Mouse (Mus musculus): ENCODE results near the gene Tbx19. TPM values are rescaled to one million over a fixed set of nuclear protein-coding genes. Genes with fewer than 3 reads are reported as not detected.

The Tbx19 gene
- total RNA-seq, 4 experiments from 2014 or later, result not detected

- DNase-seq (ENCODE audit: low spot score in 2 of 2), result no peak
These were observed 24.5 kb upstream of the Tbx19 start for GRCm38 (mm10) chr1:165185116-165185515.

- no peak for DNase-seq (ENCODE audit: low spot score in 2 of 2)
These were observed 23.6 kb upstream of the Tbx19 start for GRCm38 (mm10) chr1:165184178-165184577.

DNA sequence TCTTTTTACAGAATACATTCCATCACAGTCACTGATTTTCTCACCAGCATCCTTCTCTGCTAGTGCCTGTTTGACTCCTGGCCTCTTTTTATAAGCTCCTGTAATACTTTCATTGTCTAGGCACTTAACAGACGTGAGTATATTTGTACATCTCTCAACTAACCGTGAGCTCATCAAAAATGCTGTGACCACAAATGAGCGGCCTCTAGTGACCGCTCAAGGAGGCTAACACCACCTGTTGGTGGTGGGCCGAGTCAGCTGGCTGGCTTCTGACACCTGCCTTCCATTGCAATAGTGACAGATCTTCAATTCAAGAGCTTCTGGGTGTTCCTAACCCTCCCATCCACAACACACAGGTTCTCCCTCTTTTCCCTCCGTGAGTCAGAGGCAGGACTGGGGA is 22.8 kb upstream of the Tbx19 start:
- no peak for DNase-seq (ENCODE audit: low spot score in 2 of 2)

DNA sequence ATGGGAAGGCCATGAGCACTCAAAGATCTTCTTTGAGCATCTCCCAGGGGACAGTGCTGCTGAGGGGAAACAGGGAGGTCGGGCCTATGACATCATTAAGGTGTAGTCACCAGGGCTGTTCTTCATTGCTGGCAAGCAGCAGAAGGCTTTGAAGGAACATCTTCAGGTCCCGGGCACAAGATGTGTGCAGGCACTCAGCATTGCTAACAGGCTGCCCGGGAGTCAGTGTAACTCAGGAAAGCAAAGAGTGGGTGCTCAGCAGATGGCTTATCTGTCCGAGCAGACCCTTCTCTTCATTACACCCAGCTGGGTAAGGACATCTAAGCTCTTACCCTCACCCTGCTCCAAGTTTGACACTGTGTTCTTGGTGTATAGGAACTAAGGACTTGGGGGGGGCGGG is 18.7 kb upstream of the Tbx19 start:
- DNase-seq (ENCODE audit: low spot score in 2 of 2), result no peak

GRCm38 (mm10) chr1:165178075-165178474 is 17.5 kb upstream of the Tbx19 start:
- no peak for DNase-seq (ENCODE audit: low spot score in 2 of 2)

- no peak for DNase-seq (ENCODE audit: low spot score in 2 of 2)
These were observed 13.6 kb upstream of the Tbx19 start for GRCm38 (mm10) chr1:165174059-165174616.

- no peak for DNase-seq (ENCODE audit: low spot score in 2 of 2)
These were observed 10.7 kb upstream of the Tbx19 start for GRCm38 (mm10) chr1:165171277-165171676.

DNA sequence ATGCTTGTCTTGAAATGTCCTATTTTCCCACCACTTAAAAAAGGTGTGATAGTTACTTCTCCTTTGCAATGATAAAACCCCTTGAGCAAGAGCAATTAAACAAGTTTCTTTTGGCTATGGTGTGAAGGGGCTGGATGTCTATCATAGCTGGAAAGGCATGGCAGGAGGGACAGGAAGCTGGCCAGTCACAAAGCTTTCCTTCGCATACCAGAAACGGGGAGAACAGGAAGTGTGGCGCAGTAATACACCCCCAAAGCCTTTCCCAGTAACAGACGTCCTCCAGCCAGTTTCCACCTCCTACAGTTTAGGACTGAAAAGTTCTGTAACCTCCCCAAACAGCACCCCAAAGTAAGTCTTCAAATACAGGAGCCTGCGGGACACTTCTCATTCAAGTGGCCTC is 9.6 kb upstream of the Tbx19 start:
- DNase-seq (ENCODE audit: low spot score in 2 of 2), result no peak

GRCm38 (mm10) chr1:165169462-165169861 is 8.9 kb upstream of the Tbx19 start:
- no peak for DNase-seq (ENCODE audit: low spot score in 2 of 2)

GRCm38 (mm10) chr1:165164920-165165319 is 4.3 kb upstream of the Tbx19 start:
- no peak for DNase-seq (ENCODE audit: low spot score in 2 of 2)

GRCm38 (mm10) chr1:165158841-165159240 is 1.7 kb downstream of the Tbx19 start:
- no peak for DNase-seq (ENCODE audit: low spot score in 2 of 2)

DNA sequence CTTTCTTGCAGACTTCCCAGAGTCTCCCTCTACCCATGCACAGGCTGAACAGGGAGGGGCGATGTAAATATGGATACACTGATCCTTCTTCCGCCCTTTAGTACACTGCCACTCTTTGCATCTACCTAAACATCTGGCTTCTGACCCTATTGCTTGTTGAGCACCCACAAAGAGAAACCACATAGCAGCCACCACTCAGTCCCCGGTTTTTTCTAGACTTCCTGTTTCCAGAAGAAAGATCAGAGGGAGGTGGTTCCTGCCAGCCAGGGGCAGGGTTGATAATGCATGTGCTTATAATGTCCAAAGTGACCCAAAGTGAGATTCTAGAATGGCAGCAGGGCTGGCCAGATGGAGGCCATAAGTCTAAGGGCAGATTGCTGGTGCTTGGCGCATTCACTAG is 6.4 kb downstream of the Tbx19 start:
- no peak for DNase-seq (ENCODE audit: low spot score in 2 of 2)

- no peak for DNase-seq (ENCODE audit: low spot score in 2 of 2)
These were observed 9.4 kb downstream of the Tbx19 start for GRCm38 (mm10) chr1:165151216-165151615.

DNA sequence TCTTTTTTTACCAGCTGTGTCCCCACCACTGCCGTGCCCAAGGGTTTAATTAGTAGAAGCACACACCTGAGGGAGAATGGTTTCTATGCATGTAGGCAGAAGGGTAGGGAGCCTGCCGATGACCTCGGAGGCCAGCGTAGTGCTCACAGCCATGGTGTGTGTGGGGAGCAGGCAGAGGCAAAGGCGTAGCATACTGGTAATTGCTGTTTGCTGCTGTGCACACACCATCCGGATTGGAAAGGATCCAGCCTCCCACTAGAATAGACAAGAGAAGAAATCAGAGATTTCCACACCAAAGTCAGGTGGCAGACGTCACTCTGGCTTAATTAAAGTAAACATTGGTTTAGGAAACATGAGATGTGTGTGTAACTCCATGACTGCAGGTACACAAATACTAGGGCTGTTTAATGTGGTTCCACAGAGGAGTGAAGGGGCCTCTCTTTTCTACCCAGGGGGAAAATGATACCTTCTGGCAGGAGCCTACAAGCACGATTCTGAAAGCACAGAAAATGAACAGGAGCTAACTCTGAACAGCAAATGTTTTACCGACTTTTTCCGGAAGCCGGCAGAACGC is 18.1 kb downstream of the Tbx19 start:
- no peak for DNase-seq (ENCODE audit: low spot score in 2 of 2)

DNA sequence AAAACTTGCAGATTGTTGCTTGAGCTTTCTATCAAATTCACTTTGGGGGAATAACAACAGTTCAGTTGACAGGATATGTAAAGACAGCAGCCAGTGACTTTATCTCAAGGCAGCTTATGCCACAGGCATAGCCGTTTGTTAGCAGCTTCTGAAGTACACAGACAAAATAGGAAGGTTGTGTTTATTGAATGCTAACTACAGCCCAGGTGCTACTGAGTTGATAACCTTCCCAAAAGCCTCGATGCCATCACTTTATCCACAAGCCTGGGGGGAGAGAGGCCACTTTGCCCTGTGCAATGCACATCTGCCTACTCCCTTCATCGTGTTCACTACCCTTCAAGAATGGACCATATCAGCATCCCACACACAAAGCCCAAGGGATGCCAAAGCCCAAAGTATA is 20.3 kb downstream of the Tbx19 start:
- no peak for DNase-seq (ENCODE audit: low spot score in 2 of 2)

- DNase-seq (ENCODE audit: low spot score in 2 of 2), result no peak
These were observed 26.7 kb downstream of the Tbx19 start for GRCm38 (mm10) chr1:165133858-165134257.

DNA sequence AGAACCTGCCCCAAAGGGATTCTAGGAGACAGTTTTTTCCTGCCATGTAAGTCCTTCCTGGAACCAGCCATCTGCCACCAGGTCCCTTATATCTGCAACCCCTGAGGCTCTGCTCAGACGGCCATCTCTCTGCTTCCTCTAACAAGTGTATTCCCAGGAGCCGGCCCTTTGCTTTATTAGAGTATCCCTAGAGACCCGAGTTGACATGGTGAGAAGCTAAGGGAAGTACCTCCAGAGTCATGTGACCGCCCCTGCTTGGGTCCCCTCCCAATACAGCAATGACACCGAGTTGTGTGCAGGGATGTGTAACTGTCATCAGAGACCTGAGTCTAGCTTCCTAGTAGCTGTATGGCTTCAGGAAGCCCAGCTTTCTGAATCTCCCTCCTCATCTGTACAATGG is 27.3 kb downstream of the Tbx19 start:
- DNase-seq (ENCODE audit: low spot score in 2 of 2), result no peak

- DNase-seq (ENCODE audit: low spot score in 2 of 2), result peak; percentile 73 to 92
These were observed 28.2 kb downstream of the Tbx19 start for GRCm38 (mm10) chr1:165132187-165132877.

- no peak for DNase-seq (ENCODE audit: low spot score in 2 of 2)
These were observed 31.0 kb downstream of the Tbx19 start for GRCm38 (mm10) chr1:165129573-165129972.

DNA sequence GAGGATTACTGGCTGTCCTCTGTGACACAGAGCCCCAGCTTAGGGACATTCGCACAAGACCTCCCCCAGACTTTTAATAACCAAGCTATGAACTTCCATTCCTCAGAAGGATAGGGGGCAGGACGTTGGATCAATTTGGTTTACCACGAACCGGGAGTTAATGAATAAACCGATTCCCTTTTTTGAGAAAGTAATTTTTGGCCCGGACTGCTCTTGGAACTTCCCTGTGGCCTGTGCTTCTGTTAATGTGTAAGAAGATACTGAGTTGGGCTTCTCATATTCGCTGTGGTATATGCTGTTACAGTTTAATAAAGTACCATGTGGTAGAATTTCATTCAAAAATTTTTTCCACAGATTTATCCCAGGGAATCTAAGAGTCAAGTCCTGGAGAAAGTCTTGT is 39.5 kb downstream of the Tbx19 start:
- no peak for DNase-seq (ENCODE audit: low spot score in 2 of 2)

DNA sequence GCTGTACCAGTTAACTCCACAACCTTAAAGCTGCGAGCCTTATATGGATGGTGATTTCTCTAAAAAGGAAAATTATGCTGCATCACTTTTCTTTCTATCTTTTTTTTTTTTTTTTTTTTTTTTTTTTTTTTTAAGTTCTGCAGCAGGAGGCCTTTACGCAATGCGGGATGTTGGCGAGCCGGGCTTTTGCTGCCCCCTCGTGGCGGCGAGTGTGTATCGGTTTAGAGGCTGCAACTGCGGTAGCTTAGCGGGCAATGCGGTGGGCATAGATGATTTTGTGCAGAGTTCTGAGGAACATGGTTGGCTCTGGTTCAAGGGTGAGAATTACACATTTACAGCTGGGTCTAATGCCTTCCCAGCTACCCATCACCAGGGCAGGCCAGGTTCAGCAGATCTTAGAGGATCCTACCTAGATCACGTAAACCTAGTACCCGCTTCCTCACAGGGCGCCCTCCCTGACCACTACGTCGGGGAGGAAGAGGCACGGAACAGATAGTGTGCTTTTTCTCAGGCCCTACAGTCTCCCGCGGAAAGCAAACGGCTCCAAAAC is 40.1 kb downstream of the Tbx19 start:
- DNase-seq (ENCODE audit: low spot score in 2 of 2), result peak; percentile 72 to 87

DNA sequence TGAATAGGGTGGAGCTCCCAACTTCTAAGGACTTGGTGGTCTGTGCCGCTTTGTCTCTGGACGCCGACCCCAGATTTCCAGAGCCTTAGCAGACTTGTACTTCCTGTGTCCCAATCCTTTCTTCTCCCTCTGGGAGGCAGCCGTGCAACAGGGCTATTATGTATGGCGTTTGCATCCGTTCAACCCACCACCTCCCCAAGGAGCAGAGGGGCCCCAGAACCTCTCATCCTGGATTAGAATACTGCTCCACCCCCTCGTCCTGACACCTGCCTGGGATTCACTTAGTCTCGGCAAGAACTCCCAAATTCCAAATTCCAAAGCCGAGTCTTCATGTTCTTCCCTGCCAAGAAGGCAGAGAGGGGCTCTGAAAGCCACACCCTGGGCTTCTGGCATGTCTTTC is 40.8 kb downstream of the Tbx19 start:
- no peak for DNase-seq (ENCODE audit: low spot score in 2 of 2)
